Comparison of ENCODE assay signal across 8 mouse cellular contexts in genomic region chr4:62525489-62525811, GRCm38 (mm10). TPM values are rescaled to one million over a fixed set of nuclear protein-coding genes. Genes with fewer than 3 reads are reported as not detected.
A peak's percentile ranks its signal among the peaks of the same experiment; 100 is the strongest.
DNase-seq lines count a peak whose midpoint lies in the region; ATAC-seq and TF ChIP-seq lines count a peak whose summit lies in the region.

No protein-coding gene starts in this region.

- H3K4me1 ChIP-seq in heart, postnatal 0 days (ENCODE audit: control insufficient read depth, insufficient read depth), result peaks cover 6% of the 10 kb centered on the region
- 0 out of 2 replicates have a peak, but pooled peaks cover 5% of the 10 kb centered on the region for H3K4me1 ChIP-seq in bone marrow macrophage, adult 2 months (ENCODE audit: control insufficient read depth, insufficient read depth, low read length)
- H3K4me1 ChIP-seq in hindbrain, embryonic 14.5 days (replicated peaks; ENCODE audit: control insufficient read depth, insufficient read depth, low read length), result peaks cover 10% of the 10 kb centered on the region; the same call in 1 of the 2 replicates
- H3K4me1 ChIP-seq in midbrain, embryonic 14.5 days (ENCODE audit: control insufficient read depth, insufficient read depth, low read length), result peaks cover 12% of the 10 kb centered on the region

- no peak overlapping the region for H3K27ac ChIP-seq in heart, postnatal 0 days (ENCODE audit: low read depth)
- no peak overlapping the region for H3K27ac ChIP-seq in bone marrow macrophage, adult 2 months (ENCODE audit: insufficient read depth, low read depth, low read length)
- no peak overlapping the region; the same call in 1 of the 2 replicates for H3K27ac ChIP-seq in hindbrain, embryonic 14.5 days
- peak overlapping the region; percentile 96; the same call in 1 of the 2 replicates for H3K27ac ChIP-seq in midbrain, embryonic 14.5 days (replicated peaks; ENCODE audit: low read depth, low read length)

- H3K9me3 ChIP-seq in heart, postnatal 0 days (replicated peaks; ENCODE audit: control insufficient read depth, low read length), result no peaks in the 10 kb centered on the region
- H3K9me3 ChIP-seq in hindbrain, embryonic 14.5 days (ENCODE audit: control insufficient read depth, low read length), result no peaks in the 10 kb centered on the region
- H3K9me3 ChIP-seq in midbrain, embryonic 14.5 days (ENCODE audit: control insufficient read depth, low read length), result no peaks in the 10 kb centered on the region

- TF ChIP-seq EP300 in heart, postnatal 0 days (IDR thresholded peaks at IDR 0.05; ENCODE audit: low read depth), result no peak

- H3K36me3 ChIP-seq in heart, postnatal 0 days (replicated peaks; ENCODE audit: control insufficient read depth, insufficient read depth, low read length), result 0 out of 2 replicates have a peak, but pooled peaks cover 5% of the 10 kb centered on the region
- 0 out of 2 replicates have a peak, but pooled peaks cover 7% of the 10 kb centered on the region for H3K36me3 ChIP-seq in hindbrain, embryonic 14.5 days (replicated peaks; ENCODE audit: control insufficient read depth, insufficient read depth)
- H3K36me3 ChIP-seq in midbrain, embryonic 14.5 days (ENCODE audit: control insufficient read depth, insufficient read depth, low read length), result no peaks in the 10 kb centered on the region

- WGBS in heart, postnatal 0 days, result 2% methylated on average over 10 of the region's 10 CpGs
- 1% methylated on average over 10 of the region's 10 CpGs for WGBS in hindbrain, embryonic 14.5 days
- WGBS in midbrain, embryonic 14.5 days, result 2% methylated on average over 10 of the region's 10 CpGs

- no peak for DNase-seq in heart, postnatal 0 days (ENCODE audit: low spot score)
- DNase-seq in heart, adult 11 months, result no peak
- no peak for DNase-seq in hindbrain, embryonic 14.5 days (ENCODE audit: low spot score)
- no peak for DNase-seq in midbrain, embryonic 14.5 days
- no peak for DNase-seq in ovary, postnatal 36 days (ENCODE audit: low spot score)
- DNase-seq in retina, embryonic 14.5 days (ENCODE audit: low spot score), result no peak
- no peak for DNase-seq in gastrocnemius, adult 18-20 months (ENCODE audit: low spot score)

- peak overlapping the region; percentile 81 for H3K4me3 ChIP-seq in heart, postnatal 0 days (ENCODE audit: low read depth, low read length)
- peak overlapping the region; percentile 37; the same call in 1 of the 2 replicates for H3K4me3 ChIP-seq in bone marrow macrophage, adult 2 months (ENCODE audit: insufficient read depth, low read length)
- H3K4me3 ChIP-seq in hindbrain, embryonic 14.5 days (replicated peaks; ENCODE audit: low read length), result peak overlapping the region; percentile 69
- H3K4me3 ChIP-seq in midbrain, embryonic 14.5 days (replicated peaks; ENCODE audit: low read depth, low read length), result peak overlapping the region; percentile 71

- H3K9ac ChIP-seq in heart, postnatal 0 days (replicated peaks; ENCODE audit: low read depth, low read length), result 0 out of 2 replicates have a peak overlapping the region, but pooled peaks have one; percentile 83
- H3K9ac ChIP-seq in hindbrain, embryonic 14.5 days, result peak overlapping the region; percentile 84
- peak overlapping the region; percentile 80 for H3K9ac ChIP-seq in midbrain, embryonic 14.5 days (replicated peaks; ENCODE audit: low read length)

- peak overlapping the region; percentile 95 for H3K4me2 ChIP-seq in heart, postnatal 0 days (ENCODE audit: low read depth, low read length)
- H3K4me2 ChIP-seq in hindbrain, embryonic 14.5 days (replicated peaks), result peak overlapping the region; percentile 44
- peak overlapping the region; percentile 88 for H3K4me2 ChIP-seq in midbrain, embryonic 14.5 days (ENCODE audit: low read length)

- no peak for ATAC-seq in heart, postnatal 0 days (ENCODE audit: insufficient read depth, low read depth)
- ATAC-seq in hindbrain, embryonic 14.5 days (ENCODE audit: low FRiP score), result no peak
- no peak for ATAC-seq in midbrain, embryonic 14.5 days (ENCODE audit: low FRiP score, low TSS enrichment)

- TF ChIP-seq CTCF in heart, postnatal 0 days (IDR thresholded peaks at IDR 0.05; ENCODE audit: low read depth), result no peak
- TF ChIP-seq CTCF in bone marrow macrophage, adult 2 months (IDR thresholded peaks at IDR 0.05; ENCODE audit: low read depth, low read length), result no peak

- TF ChIP-seq POLR2A in bone marrow macrophage, adult 2 months (IDR thresholded peaks at IDR 0.05; ENCODE audit: borderline replicate concordance, low read depth, low read length), result no peak

- no peaks in the 10 kb centered on the region for H3K27me3 ChIP-seq in heart, postnatal 0 days (ENCODE audit: control insufficient read depth, insufficient read depth, low read length)
- no peaks in the 10 kb centered on the region for H3K27me3 ChIP-seq in hindbrain, embryonic 14.5 days (ENCODE audit: control insufficient read depth, insufficient read depth, low read length)
- H3K27me3 ChIP-seq in midbrain, embryonic 14.5 days (ENCODE audit: control insufficient read depth, insufficient read depth, low read length), result no peaks in the 10 kb centered on the region

RNA-seq across cellular contexts. Expression of gene 4933430I17Rik, which starts 0.3 kb away (rescaled TPM):
- total RNA-seq in heart, postnatal 0 days (2014; rRNA removed; ENCODE audit: low replicate concordance), result not detected in 2 replicates
- 0.16 and 0.25 TPM in 2 replicates for polyA plus RNA-seq in heart, postnatal 0 days (2015; fragmentation: Nextera tagmentation; extraction: Ambion mirVana)
- polyA plus RNA-seq in bone marrow macrophage, adult 2 months (2012; ENCODE audit: insufficient read depth, insufficient read length, missing spikeins), result 0.60 TPM in 1 of 2 replicates, not detected in the other
- polyA plus RNA-seq in hindbrain, embryonic 14.5 days (2014; fragmentation: Nextera tagmentation; extraction: Ambion mirVana), result 0.24 and 0.76 TPM in 2 replicates
- 0.78 and 1.6 TPM in 2 replicates for polyA plus RNA-seq in midbrain, embryonic 14.5 days (2014; fragmentation: Nextera tagmentation; extraction: Ambion mirVana)
- total RNA-seq in gastrocnemius, adult 18-20 months (2021), result under 1 TPM in 1 of 2 experiments, not detected in 1; 0.11 TPM

RNA-seq across cellular contexts. Expression of gene Pole3, which starts 0.6 kb away (rescaled TPM):
- 14.0 and 21.9 TPM in 2 replicates for total RNA-seq in heart, postnatal 0 days (2014; rRNA removed; ENCODE audit: low replicate concordance)
- 29.1 and 31.4 TPM in 2 replicates for polyA plus RNA-seq in heart, postnatal 0 days (2015; fragmentation: Nextera tagmentation; extraction: Ambion mirVana)
- 32.2 and 33.8 TPM in 2 replicates for polyA plus RNA-seq in bone marrow macrophage, adult 2 months (2012; ENCODE audit: insufficient read depth, insufficient read length, missing spikeins)
- 52.7 and 58.3 TPM in 2 replicates for polyA plus RNA-seq in hindbrain, embryonic 14.5 days (2014; fragmentation: Nextera tagmentation; extraction: Ambion mirVana)
- polyA plus RNA-seq in midbrain, embryonic 14.5 days (2014; fragmentation: Nextera tagmentation; extraction: Ambion mirVana), result 50.9 and 63.5 TPM in 2 replicates
- 10 to 100 TPM; 14.4 to 14.8 TPM for total RNA-seq in gastrocnemius, adult 18-20 months (2021)

RNA-seq across cellular contexts. Expression of gene Alad, which starts 5.7 kb away (rescaled TPM):
- 61.1 and 82.4 TPM in 2 replicates for total RNA-seq in heart, postnatal 0 days (2014; rRNA removed; ENCODE audit: low replicate concordance)
- polyA plus RNA-seq in heart, postnatal 0 days (2015; fragmentation: Nextera tagmentation; extraction: Ambion mirVana), result 62.1 and 65.7 TPM in 2 replicates
- 9.2 and 10.3 TPM in 2 replicates for polyA plus RNA-seq in bone marrow macrophage, adult 2 months (2012; ENCODE audit: insufficient read depth, insufficient read length, missing spikeins)
- 73.4 and 75.2 TPM in 2 replicates for polyA plus RNA-seq in hindbrain, embryonic 14.5 days (2014; fragmentation: Nextera tagmentation; extraction: Ambion mirVana)
- 69.3 and 78.8 TPM in 2 replicates for polyA plus RNA-seq in midbrain, embryonic 14.5 days (2014; fragmentation: Nextera tagmentation; extraction: Ambion mirVana)
- total RNA-seq in gastrocnemius, adult 18-20 months (2021), result 10 to 100 TPM; 29.5 to 32.4 TPM

RNA-seq across cellular contexts. Expression of gene Hdhd3, which starts 22.2 kb away (rescaled TPM):
- 2.0 and 17.8 TPM in 2 replicates for total RNA-seq in heart, postnatal 0 days (2014; rRNA removed; ENCODE audit: low replicate concordance)
- 9.2 and 9.7 TPM in 2 replicates for polyA plus RNA-seq in heart, postnatal 0 days (2015; fragmentation: Nextera tagmentation; extraction: Ambion mirVana)
- polyA plus RNA-seq in bone marrow macrophage, adult 2 months (2012; ENCODE audit: insufficient read depth, insufficient read length, missing spikeins), result 0.46 and 2.2 TPM in 2 replicates
- polyA plus RNA-seq in hindbrain, embryonic 14.5 days (2014; fragmentation: Nextera tagmentation; extraction: Ambion mirVana), result 11.7 and 13.3 TPM in 2 replicates
- polyA plus RNA-seq in midbrain, embryonic 14.5 days (2014; fragmentation: Nextera tagmentation; extraction: Ambion mirVana), result 12.8 and 14.1 TPM in 2 replicates
- 1 to 10 TPM; 1.1 to 1.3 TPM for total RNA-seq in gastrocnemius, adult 18-20 months (2021)

RNA-seq across cellular contexts. Expression of gene Rgs3, which starts 34.2 kb away (rescaled TPM):
- total RNA-seq in heart, postnatal 0 days (2014; rRNA removed; ENCODE audit: low replicate concordance), result 66.0 and 114 TPM in 2 replicates
- 52.1 and 52.5 TPM in 2 replicates for polyA plus RNA-seq in heart, postnatal 0 days (2015; fragmentation: Nextera tagmentation; extraction: Ambion mirVana)
- 17.2 and 19.7 TPM in 2 replicates for polyA plus RNA-seq in bone marrow macrophage, adult 2 months (2012; ENCODE audit: insufficient read depth, insufficient read length, missing spikeins)
- 35.2 and 42.9 TPM in 2 replicates for polyA plus RNA-seq in hindbrain, embryonic 14.5 days (2014; fragmentation: Nextera tagmentation; extraction: Ambion mirVana)
- polyA plus RNA-seq in midbrain, embryonic 14.5 days (2014; fragmentation: Nextera tagmentation; extraction: Ambion mirVana), result 49.1 and 63.3 TPM in 2 replicates
- 1 to 10 TPM; 7.4 to 9.3 TPM for total RNA-seq in gastrocnemius, adult 18-20 months (2021)

Comparison
In these comparisons a context has a peak if more than half of its experiments do, and no peak if none do; other contexts are left out.
1. H3K4me2 ChIP-seq: peak in every context shown above with its lines; median percentile 95 in heart, postnatal 0 days; 88 in midbrain, embryonic 14.5 days; 44 in hindbrain, embryonic 14.5 days.